Mouse (Mus musculus) neural tube, embryonic 10.5 days (tissue): ENCODE results near the gene Smok3a.
"Not testable (repeated sequence)": the region's sequence is repeated elsewhere in the genome, so short reads cannot be mapped to it uniquely, and the experiment has no call there.

Source experiments
- DNase-seq: peaks from one replicate; pipeline ENCODE4 v3.0.0-alpha.2; 2017; ENCODE audit warnings: low spot score; ENCODE audit errors: extremely low spot score

The Smok3a gene

GRCm38 (mm10) chr5:138020961-138021479 lies at the start of gene Smok3a, which contains the start of gene Smok3b:
Gene Smok3a (plus strand): TSS chr5:138021261.
Gene Smok3b (plus strand): TSS chr5:138021429.
- not testable (repeated sequence) for DNase-seq

DNA sequence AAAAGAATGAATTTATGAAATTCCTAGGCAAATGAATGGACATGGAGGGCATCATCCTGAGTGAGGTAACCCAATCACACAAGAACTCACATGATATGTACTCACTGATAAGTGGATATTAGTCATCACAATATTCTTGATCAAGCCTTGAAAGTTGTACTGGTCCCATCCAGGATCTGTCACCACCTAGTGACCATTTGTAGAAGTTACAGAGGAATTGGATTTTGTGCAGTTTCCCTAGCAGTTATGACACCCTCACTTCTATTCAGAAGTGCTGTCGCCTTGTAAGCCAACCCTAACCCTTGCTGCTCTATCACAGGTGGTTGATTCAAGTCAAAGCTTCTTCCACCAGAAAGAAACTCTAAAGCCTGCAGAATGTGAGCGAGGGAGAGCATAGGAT lies 47.9 kb upstream of the Smok3a start:
- no peak for DNase-seq

GRCm38 (mm10) chr5:137973738-137974137 lies 47.3 kb upstream of the Smok3a start:
- DNase-seq, result no peak

GRCm38 (mm10) chr5:137974724-137975123 lies 46.3 kb upstream of the Smok3a start:
- DNase-seq, result no peak

DNA sequence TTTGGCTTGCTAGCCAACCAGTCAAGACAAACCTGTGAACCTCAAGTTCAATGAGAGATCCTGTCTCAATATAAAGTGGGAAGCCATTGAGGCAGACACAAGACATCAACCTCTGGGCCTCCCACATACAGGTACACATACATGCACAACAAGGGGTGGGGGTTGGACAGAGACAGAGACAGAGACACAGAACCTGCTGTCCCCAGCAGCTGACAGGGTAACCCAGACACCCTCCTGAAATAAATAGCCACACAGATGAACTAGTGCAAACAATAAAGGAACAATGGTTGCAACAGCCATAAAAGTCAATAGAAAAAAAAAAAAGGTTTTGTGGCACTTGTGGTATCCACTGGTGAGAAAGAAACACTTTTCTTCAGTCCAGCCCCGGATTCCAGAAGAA lies 45.6 kb upstream of the Smok3a start:
- no peak for DNase-seq

- DNase-seq, result no peak
Measured at GRCm38 (mm10) chr5:137977291-137977690, 43.8 kb upstream of the Smok3a start.

DNA sequence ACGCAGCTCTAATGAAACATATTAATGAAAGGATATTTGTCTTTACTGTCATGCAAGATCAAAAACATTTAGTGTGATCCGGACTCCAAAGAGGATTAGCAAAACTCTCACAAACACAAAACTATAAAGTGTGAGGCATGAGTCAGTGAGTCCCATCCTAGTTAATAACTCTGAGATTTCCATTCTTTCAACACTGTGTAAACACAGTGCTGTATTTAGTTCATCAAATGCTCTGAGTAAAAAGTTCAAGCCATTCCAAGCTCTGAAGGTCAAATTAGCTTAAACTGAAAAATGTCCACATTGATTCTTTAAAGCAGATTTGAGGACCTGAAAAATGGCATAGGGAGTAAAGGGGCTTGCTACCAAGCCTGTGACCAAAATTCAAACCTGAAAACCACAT lies 42.0 kb upstream of the Smok3a start:
- DNase-seq, result no peak

DNA sequence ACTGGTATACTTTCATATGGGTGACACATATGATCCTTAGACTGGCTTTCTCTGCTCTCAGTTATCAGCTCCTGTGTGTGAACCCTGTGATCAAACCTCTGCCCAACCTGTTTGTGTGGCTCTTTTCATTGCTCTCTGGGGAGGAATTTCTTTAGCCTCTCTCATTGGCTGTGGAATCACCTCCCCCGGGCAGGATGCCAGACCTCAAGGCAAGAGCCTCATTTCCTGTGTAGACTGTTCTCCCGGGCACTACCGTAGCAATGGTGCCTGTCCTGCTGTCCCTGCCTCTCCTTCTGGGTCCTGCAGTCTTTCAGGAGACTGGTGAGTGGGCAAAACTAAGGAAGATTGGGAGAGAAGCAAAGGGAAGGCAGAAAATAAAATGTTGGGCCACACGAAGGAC lies 39.8 kb upstream of the Smok3a start, which contains the start of gene Azgp1:
Gene Azgp1, plus strand, starts transcription at position 221 of the 400 bp plus-strand sequence.
- DNase-seq, result no peak

- no peak for DNase-seq
Measured at GRCm38 (mm10) chr5:137986351-137986750, 34.7 kb upstream of the Smok3a start.

DNA sequence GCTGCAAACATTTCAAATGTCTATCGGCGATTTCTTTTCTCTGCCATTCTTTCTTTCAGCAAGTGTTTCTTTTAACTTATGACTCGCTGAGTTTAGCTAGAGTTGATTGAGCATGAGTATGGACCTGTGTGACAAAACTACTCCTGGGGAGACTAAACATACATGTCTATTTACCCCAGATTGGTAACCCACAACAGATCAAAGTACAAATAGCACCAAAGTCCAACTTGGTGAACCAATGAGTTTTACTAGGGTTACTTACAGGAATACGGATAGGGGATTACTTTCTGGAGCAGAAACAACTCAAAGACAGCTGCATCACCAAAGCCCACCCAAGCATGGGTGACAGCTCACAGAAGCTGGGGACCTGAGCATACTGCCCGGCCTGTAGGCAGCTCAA lies 11.6 kb upstream of the Smok3a start:
- DNase-seq, result no peak

DNA sequence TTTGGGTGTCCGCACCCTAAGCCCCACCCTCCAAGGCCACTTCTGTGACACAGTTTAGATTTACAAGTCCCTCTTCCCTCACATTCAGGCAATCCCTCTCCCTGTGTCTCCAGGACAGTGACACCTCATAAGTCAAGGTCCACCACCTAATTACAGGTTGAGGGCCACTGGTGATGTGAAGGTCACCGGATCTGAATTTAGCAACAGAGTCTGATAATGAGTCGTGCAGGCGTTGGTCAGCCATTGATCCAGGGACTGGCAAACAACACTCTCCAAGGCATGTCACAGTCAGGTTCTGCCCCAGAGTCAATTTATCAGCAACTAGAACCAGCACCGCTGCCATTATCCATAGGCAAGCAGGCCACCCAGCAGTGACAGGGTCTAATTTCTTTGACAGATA lies 8.7 kb upstream of the Smok3a start:
- no peak for DNase-seq

DNA sequence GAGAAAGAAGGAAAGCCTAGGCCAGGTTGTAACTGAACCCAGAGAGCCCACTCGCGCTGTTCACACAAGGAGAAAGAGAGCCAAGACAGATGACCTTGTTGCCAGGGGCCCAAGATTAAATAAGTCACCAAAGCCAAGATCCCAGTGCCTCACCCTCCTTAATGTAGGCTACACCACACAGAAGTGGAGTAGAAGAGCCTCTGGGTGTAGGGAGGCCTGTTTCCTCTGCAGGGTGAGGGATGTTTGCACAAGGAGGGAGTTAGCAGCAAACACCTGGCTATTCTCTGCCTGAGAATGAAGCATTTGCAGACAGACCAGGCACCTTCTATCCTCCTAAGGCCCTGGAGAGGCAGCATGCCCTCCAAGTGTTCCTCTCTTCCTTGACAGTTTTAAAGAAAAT lies 4.5 kb upstream of the Smok3a start:
- no peak for DNase-seq

DNA sequence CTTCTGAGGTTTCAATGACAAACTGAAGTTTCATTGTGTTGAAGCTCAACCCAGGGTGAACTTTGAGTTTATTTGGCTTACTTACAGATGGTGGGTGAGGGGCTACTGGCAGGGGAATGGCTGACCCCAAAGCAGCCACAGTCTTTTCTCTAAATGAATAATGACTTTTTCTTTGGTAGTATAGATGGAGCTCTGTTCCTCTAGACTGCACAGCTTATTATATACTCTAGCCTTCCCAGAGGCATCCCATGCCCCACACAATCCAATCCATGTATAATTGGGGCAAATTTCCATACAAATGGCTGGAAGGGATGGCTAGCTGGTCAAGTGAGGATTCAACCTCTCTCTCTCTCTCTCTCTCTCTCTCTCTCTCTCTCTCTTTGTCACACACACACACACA lies 4.1 kb upstream of the Smok3a start:
- no peak for DNase-seq

DNA sequence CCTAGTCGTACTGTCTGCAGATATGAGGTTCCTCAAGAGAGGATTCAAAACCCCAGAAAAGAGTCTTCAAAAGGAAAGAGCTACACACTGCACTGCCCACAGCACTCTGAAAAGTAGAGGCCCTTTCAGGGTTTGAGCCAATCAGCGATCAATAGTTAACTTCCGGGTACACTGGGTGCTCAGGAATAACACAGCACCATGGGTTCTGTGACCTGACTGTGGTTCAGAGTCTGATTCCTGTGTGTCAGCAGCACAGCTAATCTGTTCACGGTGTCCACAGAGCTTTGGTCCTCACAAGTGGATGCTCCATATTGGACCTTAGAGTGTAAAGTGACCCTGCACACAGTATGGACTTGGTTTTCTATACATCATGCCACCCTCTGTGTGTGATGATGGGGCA lies 1.5 kb upstream of the Smok3a start:
- not testable (repeated sequence) for DNase-seq

GRCm38 (mm10) chr5:138052894-138053293 lies 31.8 kb downstream of the Smok3a start, which contains the start of gene Smok3c:
Gene Smok3c (plus strand): TSS chr5:138053194.
- not testable (repeated sequence) for DNase-seq

DNA sequence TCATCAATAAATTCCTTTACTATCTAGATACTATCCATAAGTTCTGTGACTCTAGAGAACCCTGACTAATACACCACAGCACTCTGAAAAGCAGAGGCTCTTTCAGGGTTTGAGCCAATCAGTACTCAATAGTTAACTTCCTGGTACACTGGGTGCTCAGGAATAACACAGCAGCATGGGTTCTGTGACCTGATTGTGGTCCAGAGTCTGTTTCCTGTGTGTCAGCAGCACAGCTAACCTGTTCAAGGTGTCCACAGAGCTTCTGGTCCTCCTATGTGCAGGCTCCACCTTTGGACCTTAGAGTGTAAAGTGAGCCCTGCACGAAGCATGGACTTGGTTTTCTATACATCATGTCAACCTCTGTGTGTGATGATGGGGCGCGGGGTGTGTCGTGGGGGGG lies 52.7 kb downstream of the Smok3a start:
- no peak for DNase-seq

- no peak for DNase-seq
Measured at GRCm38 (mm10) chr5:138075684-138076083, 54.6 kb downstream of the Smok3a start.

GRCm38 (mm10) chr5:138076148-138076547 lies 55.1 kb downstream of the Smok3a start:
- DNase-seq, result no peak

GRCm38 (mm10) chr5:138080456-138080855 lies 59.4 kb downstream of the Smok3a start:
- DNase-seq, result no peak

DNA sequence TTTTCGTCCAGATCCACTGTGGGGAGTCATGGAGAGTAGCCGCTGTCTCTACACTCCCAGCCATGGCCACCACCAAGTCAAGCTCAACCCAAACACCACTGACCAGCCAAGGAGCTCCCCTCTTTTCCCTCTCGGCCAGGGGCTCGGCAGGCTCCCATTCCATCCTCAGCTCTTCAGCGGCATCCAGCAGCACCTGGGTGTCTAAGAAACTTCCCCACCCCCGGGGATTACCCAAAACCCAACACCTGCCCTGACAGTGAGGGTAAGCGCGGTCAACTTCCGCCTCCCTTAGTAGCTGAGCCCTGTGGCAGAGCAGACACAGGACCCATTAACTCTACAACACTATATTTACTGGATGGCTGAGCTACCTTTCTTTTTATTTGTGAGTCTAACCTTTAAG lies 60.4 kb downstream of the Smok3a start:
- DNase-seq, result no peak

DNA sequence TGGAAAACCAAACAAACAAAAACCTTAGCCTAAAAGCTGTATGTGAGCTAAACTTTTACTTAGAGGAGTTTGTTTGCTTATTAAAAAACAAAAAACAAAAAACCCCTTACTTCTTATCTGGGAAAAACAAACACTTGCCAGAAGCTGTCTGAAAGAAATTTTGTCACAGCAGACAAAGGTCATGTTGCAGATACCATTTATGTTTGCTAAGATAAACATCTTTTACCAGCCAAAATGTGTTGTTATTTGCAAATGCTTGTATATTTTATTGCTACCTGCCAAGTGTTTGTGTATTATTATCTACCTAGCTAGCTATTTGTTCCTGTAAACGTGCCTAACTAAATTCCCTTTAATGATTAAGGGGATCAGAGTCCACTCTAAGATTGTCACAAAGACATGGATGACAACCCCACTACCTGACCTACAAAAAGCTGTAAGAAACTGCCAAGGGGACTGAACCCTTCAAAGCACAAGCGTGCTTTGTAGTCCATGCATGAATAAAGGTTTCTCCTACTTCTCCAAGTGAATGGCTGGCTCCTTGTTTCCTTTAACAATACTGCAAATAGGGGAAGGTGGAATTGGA lies 62.3 kb downstream of the Smok3a start:
- DNase-seq, result no peak

GRCm38 (mm10) chr5:138083936-138084335 lies 62.9 kb downstream of the Smok3a start:
- DNase-seq, result no peak
